Mouse (Mus musculus) mouse embryonic stem cell (cell line): ENCODE results near the gene Gm10553.
"Not testable (repeated sequence)": the region's sequence is repeated elsewhere in the genome, so short reads cannot be mapped to it uniquely, and the experiment has no call there.

Source experiments
- in situ Hi-C, 2 experiments: fragments of 300-500 bp; cut with MboI; formaldehyde crosslinking; loops; 1 replicate in 1 of 2; 3 replicates in 1 of 2; pipeline ENCODE4 v1.14.3; 2019 to 2020; ENCODE audit warnings: low sequenced_read_pairs in 2 of 2, low pct_unique_long_range_greater_than_20kb in 1 of 2, mixed read lengths in 1 of 2; ENCODE audit not compliant: unreplicated experiment in 1 of 2

The Gm10553 gene

DNA sequence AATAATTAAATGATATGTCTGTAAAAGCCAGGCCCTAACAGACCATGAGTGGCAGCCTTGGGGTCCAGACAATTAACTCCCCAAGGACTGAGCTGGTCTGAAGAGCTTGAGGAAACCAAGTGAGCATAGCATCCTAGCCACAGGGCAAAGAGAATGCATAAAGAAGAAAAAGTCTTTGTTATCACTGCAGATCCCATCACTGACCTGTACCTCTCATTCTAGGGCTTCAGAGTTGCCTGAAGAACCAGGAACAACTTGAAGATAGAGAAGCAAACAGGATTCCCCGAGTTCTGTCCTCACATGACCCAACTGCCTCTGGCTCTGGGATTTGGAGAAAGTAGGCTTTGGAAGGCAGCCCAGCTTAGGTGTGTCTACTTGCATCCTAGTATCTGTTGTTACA is at the start of gene Gm10553:
TSS of gene Gm10553 (plus strand) at position 301 of the 400 bp plus-strand sequence.
- in situ Hi-C loops = not testable (repeated sequence)

DNA sequence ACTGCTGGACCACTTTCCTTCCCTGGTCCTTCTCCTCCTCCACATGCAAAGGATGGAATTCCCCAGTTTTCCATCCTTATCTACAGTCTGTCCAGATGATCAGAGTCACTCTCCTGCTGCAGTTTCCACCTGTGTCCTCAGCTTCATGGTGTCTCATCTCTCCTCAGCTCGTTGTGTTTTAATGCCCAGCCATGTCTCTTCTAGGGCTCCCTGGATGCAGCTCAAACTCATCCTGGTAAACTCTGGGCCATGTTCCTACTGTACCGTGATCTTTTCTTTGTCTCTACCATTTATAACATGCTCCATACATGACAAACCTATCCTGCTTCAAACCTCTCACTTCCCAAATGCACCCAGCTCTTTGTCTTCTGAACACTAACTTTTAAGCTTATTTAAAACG is 28.3 kb upstream of the Gm10553 start:
- in situ Hi-C loops = not testable (repeated sequence)

DNA sequence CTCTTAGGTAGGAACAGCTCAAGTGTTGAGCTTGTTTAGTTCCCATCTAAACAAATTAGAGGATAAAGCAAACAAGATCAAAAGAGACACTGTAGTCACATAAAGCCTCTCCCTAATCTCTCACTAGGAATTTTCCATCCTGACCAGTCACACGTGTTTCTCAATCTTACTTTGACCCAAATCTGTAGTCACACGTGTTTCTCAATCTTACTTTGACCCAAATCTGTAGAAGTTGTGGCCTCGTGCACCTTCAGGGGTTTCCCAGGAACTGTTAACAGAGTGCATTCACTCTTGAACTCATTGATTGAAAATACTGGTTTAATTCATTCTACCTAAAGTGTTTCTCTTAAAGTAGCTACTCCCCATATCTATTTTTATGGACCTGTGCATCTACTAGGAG is 26.9 kb upstream of the Gm10553 start:
- in situ Hi-C loops = not testable (repeated sequence)

DNA sequence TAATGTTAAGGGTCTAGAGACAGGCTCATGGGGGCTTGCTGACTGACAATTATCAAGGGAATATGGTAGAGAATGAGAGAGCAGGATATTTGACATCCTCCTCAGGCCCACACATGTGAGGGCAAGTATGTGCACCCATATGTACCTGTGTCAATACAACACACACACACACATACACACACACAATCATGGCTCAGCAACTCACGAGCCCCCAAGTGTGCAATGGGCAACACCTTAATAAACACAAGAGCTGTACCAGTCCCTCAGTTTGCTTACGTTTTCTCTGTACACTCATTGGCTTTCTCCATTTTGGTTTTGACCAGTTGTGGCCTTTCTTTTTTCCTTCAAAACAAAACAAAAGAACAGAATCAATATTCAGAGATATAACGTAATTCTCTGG is 15.2 kb upstream of the Gm10553 start:
- in situ Hi-C loops = not testable (repeated sequence)

DNA sequence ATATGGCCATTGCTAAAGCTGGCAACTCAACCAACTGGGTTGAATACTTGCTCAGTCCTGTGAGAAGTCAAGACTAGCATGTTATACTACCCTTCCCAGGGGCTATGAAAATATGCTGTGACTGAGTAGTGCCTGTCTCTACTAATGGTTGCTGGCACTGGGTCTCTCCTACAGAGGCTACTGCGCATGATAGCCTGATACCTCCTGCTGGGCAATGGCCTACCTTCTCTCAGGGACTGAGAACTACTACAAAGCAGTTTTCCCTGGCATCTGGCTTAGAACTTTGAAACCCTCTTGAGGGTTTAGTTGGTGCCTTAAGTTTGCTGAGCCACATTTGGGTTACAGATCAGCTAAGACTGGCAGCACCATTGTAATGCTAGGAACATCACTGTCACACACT is 13.8 kb upstream of the Gm10553 start:
- in situ Hi-C loops = not testable (repeated sequence)

DNA sequence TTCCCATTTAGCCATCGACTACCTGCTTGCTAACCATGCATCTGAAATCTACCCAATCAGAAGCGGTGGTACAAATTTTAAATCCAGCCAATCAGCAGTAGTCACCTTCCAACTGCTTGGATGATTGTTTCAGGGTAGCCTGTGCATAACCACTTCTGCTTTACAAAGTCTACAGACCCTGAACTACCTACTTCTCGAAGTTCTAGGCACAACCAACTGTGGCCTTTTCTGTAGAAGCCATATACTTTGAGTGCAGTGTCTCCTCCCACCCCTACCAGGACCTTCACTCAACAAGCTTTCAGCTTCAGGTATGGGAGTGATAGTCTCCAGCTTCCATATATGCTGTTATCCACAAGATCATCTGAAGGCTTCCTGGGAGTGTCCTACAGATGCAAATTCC is 7.8 kb upstream of the Gm10553 start:
- in situ Hi-C loops = not testable (repeated sequence)

DNA sequence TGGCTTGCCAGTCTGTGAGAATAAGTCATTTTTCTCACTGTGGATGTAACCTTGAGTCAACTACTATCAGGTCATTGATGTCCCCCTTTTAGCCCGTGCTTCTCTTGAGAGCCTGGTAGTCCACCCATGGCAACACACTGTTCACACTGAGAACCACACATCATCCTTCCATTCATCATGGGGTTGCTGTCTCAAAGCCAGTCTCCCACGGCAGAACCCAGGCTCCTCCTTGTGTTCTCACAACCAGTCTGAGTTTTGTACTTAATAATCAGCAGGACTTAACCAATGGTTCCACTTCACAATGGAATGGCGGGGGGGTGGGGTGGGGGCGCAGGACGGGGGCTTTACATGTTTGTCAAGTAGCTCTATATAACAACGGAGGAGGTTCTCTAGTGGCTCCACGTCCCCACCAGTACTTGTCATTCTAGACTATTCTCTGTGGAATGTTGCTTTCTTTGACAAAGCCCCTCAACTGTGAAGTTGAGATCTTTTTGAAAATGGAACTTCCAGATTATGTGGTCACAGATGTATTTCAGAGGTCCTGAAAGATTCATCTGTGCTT is 6.9 kb upstream of the Gm10553 start:
- in situ Hi-C loops = not testable (repeated sequence)

DNA sequence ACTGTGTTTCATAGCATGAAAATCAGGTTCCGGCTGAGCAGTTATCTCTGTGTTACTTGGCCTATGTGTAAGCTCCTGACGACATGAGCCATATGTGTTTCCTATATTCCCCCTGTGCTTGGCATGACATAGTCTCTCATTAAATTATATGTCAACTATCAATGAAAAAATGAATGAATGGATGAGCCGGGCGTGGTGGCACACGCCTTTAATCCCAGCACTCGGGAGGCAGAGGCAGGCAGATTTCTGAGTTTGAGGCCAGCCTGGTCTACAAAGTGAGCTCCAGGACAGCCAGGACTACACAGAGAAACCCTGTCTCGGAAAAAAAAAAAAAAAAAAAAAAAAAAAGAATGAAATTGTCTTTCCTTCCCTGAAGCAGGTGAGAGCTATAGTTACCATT is 883 bp upstream of the Gm10553 start:
- in situ Hi-C loops = not testable (repeated sequence)

DNA sequence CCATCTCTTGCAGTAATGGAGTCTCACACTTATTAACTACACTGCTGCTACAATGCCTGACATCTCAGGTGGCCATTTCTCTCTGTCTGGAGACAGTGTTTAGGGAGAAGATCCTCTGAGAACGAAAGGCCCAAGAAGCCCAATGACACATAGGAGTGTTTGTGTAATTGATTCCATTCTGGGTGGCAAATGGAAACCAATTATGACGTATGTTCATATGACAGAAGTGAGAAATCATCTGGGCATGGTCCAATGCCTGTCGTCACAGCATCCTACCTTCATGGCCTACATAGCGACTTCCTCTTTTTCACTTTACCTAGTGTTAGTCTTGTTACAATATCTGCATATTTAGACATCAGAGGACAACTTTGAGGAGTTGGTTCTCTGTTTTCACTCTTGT is 1.8 kb downstream of the Gm10553 start:
- in situ Hi-C loops = not testable (repeated sequence)

DNA sequence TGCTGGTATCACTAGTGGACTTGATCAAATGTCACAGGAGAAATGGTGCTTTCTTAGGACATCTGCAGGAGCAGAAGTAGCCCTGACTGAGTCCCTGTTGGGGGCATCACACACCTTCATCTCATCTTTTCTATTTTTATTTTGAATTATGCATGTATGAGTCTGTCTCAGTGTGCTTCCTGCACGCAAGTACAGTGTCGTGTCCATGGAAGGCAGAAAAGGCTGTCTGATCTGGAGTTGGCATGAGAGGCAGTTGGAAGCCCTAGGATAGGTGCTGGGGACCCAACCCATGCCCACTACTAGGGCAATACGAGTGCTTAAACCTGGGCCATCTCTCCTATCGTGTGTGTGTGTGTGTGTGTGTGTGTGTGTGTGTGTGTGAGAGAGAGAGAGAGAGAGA is 5.4 kb downstream of the Gm10553 start:
- in situ Hi-C loops = not testable (repeated sequence)

DNA sequence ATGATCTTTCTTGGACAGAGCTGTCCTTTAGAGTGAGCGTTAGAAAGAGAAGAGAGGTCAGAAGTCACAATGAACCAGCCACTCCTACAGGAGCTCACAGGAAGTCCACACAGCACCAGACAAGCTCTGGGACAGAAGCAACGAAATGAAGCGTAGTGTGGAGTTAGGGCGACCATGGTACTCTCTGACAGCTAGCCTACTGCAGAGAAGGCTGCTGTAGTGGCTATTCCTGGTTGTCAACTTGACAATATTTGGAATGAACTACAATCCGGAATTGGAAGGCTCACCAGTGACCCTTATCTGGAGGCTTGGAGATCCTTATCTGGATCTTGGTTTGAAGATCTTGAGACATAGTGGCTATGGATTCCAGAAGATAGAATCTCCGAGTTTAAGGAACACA is 6.0 kb downstream of the Gm10553 start:
- in situ Hi-C loops = not testable (repeated sequence)

DNA sequence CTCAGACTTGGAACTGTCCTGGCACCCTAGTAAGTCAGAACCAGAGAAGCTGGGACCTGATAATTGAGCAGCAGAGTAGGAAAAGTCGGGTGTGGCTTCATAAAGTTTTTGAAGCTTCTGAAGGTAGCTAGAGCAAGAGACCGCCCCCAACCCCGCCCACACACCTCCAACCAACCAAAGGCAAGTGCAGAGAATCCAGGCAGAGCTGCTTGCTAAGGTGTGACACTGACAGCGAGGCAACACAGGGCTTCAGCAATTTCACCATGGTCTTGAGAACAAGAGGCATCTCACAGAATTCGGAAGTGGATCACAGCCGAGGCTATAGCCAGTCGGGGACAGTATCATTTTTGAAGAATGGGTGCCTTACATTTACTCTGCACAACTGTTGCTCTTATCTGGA is 9.8 kb downstream of the Gm10553 start, which contains the start of gene A530032D15Rik:
TSS of gene A530032D15Rik (minus strand) at position 101 of the 400 bp plus-strand sequence.
- in situ Hi-C loops = not testable (repeated sequence)

DNA sequence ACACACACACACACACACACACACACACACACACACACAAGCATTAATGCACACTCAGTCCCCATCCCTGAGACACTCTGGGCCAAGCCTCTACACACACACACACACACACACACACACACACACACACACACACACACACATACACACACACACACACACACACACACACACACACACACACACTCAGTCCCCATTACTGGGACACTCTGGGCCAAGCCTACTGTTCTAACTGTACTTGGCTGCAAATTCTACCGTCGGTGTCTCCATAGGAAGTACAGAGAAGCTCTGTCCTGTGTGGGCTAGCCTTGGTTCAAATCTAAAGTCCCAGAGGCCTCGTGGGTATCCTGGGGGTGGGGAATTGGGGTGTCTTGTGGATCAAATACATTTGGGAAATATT is 10.9 kb downstream of the Gm10553 start:
- in situ Hi-C loops = not testable (repeated sequence)

DNA sequence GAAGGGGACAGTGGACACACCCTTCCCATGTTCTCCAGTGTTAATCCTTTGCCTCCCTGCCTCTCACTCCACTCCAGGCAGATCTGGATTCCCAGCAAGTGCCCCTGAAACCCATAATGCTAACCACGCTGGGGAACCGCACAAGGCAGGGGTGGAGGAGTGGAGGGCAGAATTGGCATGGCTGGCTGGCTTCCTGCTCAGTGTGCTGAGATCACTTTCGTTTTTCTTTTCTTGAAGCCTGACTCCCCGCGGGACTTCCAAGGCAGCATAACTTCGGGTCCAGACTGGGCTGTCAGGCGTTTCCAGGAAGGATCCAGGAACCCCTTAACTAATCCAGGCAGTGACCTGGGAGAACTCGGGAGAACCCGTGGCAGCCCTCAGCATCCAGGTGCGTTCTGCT is 11.6 kb downstream of the Gm10553 start:
- in situ Hi-C loops = not testable (repeated sequence)

DNA sequence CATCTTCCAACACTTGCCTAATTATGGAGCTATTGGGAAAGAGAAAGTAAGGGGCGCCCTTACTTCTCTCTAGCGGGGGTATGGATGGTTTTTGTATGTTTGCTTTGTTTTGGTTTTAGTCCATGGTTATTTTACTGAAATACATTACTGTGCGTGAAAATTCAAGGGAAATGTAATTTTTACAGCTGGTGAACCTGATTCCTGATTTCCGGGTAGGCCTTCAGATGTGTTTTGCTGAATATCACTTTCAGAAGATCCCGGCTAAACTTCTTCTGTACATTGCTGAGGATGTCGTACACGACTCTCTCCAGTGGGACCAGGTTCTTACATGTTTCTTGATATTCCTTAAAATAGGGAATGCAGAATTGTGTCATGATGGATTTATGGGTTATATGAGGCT is 12.3 kb downstream of the Gm10553 start:
- in situ Hi-C loops = not testable (repeated sequence)

DNA sequence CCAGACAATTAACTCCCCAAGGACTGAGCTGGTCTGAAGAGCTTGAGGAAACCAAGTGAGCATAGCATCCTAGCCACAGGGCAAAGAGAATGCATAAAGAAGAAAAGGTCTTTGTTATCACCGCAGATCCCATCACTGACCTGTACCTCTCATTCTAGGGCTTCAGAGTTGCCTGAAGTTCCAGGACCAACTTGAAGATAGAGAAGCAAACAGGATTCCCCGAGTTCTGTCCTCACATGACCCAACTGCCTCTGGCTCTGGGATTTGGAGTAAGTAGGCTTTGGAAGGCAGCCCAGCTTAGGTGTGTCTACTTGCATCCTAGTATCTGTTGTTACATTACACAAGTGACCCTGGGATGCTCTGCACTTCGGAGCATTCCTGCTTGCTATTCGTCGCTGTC is 12.9 kb downstream of the Gm10553 start:
- in situ Hi-C loops = not testable (repeated sequence)

DNA sequence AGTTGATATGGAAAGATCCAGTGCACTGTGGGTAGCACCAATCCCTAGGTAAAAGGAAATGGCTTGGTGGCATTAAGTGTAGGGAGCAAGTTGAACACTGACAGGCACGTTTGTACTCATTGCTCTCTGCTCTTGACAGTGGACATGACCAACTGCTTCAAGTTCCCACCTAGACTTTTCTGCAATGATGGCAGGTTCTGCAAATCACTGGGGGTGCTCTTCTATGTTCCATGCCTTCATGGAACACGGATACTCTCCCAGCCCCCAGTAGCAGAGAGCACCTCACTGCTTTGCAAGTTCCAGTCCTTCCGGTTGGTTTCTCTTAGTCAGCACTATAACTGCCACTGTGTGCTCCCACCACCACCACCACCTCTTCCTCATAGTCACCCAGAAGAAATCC is 14.1 kb downstream of the Gm10553 start:
- in situ Hi-C loops = not testable (repeated sequence)

DNA sequence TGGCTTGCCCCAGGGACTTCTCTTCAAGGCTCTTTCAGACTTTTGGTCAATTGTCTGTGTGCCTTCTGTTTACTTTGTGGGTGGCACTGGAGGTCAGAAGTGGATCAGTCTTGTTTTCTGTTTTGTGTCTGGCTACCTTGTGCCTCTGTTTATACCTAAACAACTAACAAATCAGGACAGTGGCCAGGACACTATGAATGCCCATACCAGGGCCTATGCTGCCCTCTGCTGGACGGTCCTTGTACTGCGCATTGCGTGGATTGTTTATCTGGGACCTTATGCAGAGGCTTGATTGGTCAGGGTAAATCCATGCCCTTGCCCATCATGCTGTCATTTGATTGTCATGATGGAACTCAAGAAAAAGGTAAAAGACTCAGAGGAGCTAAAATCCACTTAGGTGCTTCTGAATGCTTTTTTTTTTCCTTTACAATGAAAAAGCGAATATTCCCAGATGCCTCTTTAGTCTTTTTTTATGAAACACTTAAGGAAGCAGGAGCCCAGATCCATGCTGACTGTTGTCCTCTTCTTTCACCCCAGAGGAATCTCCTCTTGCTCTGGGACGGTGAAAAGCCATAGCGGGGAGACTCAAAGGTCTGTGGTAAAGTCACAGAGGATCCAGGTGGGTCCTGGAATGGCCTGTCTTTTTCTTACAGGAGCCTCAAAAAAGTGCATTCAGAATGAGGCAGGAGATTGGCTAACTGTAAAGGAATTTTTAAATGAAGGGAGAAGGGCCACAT is 14.9 kb downstream of the Gm10553 start:
- in situ Hi-C loops = not testable (repeated sequence)

DNA sequence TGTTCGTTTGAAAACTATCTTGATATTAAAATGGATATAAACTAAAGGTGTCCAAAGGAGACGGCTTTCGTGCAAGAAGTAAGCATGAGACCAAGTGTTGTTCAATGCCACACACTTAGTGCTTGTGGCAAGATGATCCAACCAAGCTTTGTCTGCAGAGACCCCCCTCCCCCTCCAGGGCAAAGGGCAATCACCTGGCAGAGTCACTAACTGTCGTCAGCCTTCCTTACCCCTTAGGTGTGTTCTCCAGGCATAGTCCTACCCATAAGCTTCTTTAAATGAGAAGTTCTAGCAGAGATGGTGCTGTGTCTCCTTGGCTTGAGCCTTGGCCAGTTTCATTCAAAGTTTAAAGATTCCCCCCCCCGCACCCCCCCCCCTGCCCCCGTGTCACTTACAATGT is 17.6 kb downstream of the Gm10553 start:
- in situ Hi-C loops = not testable (repeated sequence)

DNA sequence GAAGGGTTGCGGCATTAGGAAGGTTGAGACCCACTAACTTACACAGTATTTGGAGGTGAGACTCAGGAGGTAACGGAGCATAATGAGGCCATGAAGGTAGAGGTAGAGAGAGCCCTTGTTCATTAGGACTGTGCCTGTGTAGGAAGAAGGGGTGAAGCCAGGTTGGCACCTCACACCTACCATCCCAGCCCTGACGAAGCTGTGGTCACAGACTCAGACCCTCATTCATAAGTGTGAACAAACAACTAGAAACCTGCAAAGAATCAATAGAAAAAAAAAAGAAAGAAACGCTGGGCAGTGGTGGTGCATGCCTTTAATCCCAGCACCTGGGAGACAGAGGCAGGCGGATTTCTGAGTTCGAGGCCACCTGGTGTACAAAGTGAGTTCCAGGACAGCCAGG is 18.4 kb downstream of the Gm10553 start:
- in situ Hi-C loops = not testable (repeated sequence)
